Mouse (Mus musculus): ENCODE data around the gene Tnfsf8.

Gene Tnfsf8

DNA sequence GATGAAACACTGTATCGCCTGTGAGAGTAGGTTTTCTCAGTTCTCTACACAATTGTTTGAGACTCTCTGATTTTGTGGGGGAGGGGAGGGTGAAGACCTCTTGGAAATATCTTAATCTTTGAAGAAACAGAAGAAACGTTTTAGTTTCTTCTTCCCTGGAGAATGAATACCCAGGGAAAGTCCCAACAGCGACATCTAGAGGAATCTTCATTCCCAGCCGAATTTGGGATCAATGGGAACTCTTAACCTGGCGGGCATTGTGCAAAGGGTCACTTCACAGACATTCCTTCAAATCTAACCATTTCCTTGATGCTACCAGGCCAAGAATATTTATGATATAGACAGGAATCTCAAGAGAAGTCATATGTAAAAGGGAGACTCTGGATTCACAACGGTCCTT, 17.2 kb downstream of the Tnfsf8 start:
- in situ Hi-C loops (cut with MboI, MseI): loop anchor here (10.0 kb wide), 1 partner anchor 1439 kb away; the partner anchor contains the start of genes Cdc26 and Prpf4

DNA sequence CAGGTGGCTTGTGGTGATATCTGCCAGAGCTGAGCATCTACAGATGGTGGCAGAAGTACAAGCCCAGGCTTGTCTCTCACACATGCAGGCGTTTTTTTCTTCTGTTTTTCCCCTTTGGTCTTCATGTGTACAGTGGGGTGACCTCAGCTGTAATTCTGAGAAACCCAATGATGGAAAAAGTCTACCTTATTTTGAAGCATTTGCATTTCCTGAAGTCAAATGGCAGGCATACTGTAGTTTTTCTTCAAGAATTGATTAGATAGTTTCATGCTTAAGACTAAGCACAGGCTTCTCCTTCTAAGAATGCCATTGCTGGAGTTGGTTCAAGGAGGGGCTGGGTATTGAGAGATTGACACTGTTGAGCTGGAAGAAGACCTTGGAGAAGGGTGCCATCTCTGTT, 18.9 kb downstream of the Tnfsf8 start:
- in situ Hi-C loops (cut with MboI, MseI): loop anchor here (10.0 kb wide), 1 partner anchor 1437 kb away; the partner anchor contains the start of genes Cdc26 and Prpf4

DNA sequence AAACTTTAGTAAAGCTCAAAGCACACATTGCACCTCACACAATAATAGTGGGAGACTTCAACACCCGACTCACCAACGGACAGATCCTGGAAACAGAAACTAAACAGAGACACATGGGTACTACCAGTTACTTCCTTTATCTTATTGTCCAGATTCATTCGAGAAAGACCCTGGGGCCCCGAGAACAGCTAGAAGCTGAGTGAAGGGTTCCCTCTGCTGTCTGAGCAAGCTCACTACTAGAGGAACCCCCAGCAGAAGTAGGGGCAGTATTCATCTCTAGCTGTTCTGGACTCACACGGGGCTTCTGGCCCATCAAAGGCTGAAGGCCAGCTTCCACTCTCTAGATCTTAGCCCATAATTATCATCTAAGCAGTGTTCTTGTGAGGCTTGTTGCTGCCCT, 20.7 kb downstream of the Tnfsf8 start:
- in situ Hi-C loops (cut with MboI, MseI): loop anchor here (10.0 kb wide), 1 partner anchor 1436 kb away; the partner anchor contains the start of genes Cdc26 and Prpf4

DNA sequence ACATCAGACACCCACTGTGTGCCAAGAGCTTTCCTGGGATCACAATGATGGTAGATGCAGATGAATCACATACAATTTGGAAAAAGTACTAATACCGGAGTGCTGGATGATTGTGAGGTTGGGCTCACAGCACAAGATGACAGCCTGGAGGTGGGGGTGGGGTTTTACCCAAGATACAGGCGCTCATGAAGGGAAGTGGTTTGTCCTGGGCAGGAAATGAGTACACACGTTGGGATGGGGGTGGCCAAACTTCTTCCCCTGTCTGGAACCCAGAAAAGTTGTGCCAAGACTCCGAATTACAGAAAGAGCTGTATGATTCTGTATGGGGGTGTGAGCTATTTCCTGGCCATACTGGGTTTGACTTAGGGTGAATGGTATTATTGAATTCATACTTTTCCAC, 38.0 kb downstream of the Tnfsf8 start:
- in situ Hi-C loops (cut with MboI, MseI): no loop called here

DNA sequence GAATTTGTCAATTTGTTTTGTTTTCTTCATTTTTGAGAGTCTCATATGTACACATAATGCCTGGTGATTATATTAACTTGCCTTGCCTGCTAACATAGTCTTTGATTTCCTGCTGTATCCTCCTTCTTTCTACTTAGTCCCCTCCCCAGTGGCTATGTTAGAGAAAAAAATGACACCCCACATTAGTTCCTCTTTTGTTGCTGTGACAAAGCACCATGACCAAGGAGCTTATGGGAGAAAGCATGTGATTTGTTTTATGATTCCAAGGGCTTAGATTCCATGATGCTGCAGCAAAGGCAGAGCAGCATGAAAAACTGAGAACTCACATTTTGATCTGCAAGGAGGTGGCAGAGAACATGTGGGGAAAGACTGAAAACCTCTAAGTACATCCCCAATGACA, 43.6 kb downstream of the Tnfsf8 start:
- in situ Hi-C loops (cut with MboI, MseI): no loop called here

DNA sequence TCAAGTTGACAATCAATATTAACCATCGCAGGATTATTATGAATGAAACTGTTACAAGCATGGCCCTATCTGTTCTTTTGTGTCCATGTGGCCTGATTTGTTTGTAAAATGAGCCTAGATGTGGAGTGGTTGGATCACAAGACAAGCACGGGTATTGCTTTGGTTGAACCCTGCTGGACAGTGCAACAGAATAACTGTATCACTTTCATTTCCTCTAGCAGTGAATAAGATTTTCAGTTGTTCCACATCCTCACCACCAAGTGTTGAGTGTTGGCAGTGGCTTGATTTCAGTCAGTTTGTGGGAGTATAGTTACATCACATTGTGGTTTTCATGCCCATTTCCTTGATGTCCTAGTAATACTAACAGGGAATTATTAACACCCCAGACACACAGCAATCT, 45.5 kb downstream of the Tnfsf8 start:
- in situ Hi-C loops (cut with MboI, MseI): no loop called here

DNA sequence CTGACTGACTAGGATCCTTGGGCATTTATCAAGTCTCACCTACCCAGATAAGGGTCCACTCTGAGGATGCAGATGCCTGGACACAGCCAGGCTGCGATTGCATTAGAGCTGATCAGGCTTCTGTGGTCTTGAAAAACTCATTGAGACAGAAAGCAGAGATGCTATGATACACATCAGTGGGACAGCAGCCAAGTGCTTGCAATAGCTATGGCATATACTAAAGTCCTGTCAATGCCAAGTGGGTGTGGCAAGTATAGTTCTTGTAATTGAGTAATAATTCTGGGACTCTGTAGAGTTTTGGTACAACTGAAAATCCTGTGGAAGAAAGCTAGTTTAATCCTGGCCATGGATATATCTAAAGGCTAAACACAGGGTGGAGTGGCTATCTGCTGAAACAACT, 63.1 kb downstream of the Tnfsf8 start:
- in situ Hi-C loops (cut with MboI, MseI): no loop called here

DNA sequence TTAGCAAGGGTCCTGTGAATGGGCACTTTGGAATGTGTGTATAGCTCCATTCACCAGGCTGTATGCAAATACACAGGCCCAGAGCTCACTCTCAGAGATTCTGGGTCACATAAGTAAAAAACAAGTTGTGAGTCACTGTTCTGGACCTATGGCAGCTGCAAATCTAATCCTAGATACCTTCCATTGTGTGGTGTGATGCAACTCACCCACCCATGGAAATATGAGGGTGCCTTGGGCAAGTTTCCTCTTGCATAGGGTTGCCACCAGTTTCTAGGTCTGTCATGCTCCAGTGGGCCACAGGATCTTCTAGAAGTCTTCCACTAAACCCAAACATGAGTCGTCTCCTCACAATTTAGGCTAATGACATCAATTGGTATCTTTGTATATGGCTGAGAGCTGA, 64.6 kb downstream of the Tnfsf8 start:
- in situ Hi-C loops (cut with MboI, MseI): no loop called here

DNA sequence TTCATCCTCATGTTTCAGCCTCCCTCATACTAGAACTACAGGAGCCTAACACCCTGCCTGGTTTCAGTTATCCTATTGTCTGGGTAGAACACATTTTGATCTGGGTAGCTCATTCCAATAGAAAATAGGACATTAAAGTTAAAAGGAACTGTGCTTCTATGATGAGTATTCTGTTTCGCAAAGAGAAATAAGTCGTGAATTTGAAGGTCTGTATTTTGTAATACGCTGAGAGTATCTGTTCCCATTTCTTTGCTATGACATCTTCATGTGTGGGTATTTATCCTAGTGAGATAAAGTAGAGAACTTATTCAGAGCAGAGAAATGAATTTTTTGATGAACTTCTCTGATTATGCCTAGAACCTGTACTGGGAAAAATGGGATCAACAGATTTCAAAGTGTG, 68.8 kb downstream of the Tnfsf8 start:
- in situ Hi-C loops (cut with MboI, MseI): no loop called here

DNA sequence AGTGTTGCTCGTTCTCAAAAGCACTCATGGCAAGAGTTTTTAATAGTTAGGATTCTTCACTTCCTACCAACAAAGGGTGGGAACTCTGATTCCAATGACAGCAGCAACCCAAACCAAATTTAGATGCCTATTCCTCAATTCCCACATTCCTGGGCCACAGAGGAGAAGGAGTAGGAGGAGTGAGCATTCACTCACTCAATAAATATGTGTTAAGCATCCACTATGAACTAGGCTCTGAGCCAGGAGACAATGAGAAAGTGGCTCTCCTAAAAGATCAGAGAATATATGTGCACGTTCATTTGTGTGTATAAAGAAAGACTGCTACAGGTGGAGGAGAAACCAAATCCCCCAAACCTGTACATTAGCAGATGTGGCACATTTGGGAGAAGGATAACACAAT, 75.7 kb downstream of the Tnfsf8 start:
- in situ Hi-C loops (cut with MboI, MseI): no loop called here

DNA sequence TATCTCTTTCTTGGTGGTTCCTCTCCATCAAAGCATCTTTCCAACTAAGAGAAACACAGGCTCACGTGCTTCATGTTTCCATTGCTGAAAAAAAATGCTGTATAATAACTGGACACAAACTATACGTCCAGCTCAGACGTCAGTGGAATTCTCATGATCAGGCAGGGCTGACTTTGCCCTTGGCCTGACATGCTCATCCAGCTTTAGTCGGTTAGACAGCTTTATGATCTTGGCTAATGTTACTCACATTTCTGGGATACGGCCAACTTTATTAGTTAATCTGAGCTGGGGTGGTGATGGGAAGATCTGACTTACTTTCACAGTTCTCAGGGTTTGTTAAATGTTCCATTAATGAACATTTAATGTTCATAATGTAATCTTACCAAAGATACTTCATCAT, 77.3 kb downstream of the Tnfsf8 start:
- in situ Hi-C loops (cut with MboI, MseI): no loop called here

DNA sequence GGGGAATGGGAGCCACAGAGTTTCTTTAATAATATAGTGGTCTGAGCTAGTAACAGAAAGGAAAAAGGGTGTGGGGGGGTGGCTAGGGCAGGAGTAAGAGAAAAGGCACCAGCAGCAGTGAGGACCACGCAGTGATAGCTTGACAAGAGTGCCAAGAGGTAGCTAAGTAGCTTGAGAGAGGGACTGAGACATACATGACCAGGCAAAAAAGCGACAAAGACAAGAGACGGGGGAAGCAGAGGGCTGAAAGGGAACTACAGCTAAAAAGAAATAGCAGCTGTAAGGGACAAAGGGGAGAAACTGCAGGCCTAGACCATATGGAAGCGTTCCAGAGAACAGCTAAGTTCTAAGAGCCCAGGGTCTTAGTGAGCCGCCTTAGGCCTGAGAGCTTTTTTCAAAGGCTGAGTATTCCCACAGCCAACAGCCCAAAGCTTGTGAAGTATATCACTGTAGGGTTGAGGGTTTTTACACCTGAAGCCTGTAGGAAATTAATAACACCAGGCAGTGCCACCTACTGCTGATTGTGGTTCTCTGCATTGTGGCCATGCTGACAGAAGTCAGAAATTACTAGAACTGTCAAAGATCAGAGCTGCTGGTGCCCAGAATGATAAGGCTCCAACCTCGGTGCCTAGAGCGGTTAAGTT, 78.1 kb downstream of the Tnfsf8 start:
- in situ Hi-C loops (cut with MboI, MseI): no loop called here
